Mouse (Mus musculus) heart, postnatal 14 days (tissue): ENCODE measurements at regions not wholly inside any gene's neighbourhood (a gene's known extent, or its start where the extent isn't known, plus 50 kb on each side); places are given as distances from the start of the nearest gene placed in this dataset.

Source experiments
- DNase-seq, 2 experiments: peaks; one replicate each; pipeline ENCODE4 v3.0.0; 2021 to 2022
- intact Hi-C: fragments of 180-260 bp; cut with DNase I; formaldehyde crosslinking; loops from one replicate; pipeline ENCODE4 v1.15.1; 2025

- DNase-seq: no peak
- intact Hi-C loops: no loop called here
Observed at GRCm38 (mm10) chr13:97570009-97570408, 190.4 kb downstream of the Gm10260 start.

GRCm38 (mm10) chr13:97567632-97568031 lies 192.8 kb downstream of the Gm10260 start:
- DNase-seq: no peak
- intact Hi-C loops: no loop called here

- DNase-seq: peak; percentile 65 to 70
- intact Hi-C loops: no loop called here
Observed at GRCm38 (mm10) chr13:97566071-97566470, 194.4 kb downstream of the Gm10260 start.

GRCm38 (mm10) chr13:97562241-97562640 lies 198.2 kb downstream of the Gm10260 start:
- no peak for DNase-seq
- intact Hi-C loops: no loop called here

- intact Hi-C loops: no loop called here
- DNase-seq: no peak
Observed at GRCm38 (mm10) chr13:97560789-97561188, 199.6 kb downstream of the Gm10260 start.

GRCm38 (mm10) chr13:97559611-97560385 lies 200.6 kb downstream of the Gm10260 start:
- DNase-seq: no peak
- intact Hi-C loops: no loop called here

GRCm38 (mm10) chr13:97558884-97559283 lies 201.5 kb downstream of the Gm10260 start:
- no peak for DNase-seq
- intact Hi-C loops: no loop called here

- intact Hi-C loops: no loop called here
- DNase-seq: no peak
Observed at GRCm38 (mm10) chr13:97555312-97555711, 205.1 kb downstream of the Gm10260 start.

- DNase-seq: no peak
- intact Hi-C loops: no loop called here
Observed at GRCm38 (mm10) chr13:97554601-97555000, 205.8 kb downstream of the Gm10260 start.

GRCm38 (mm10) chr13:97552236-97552635 lies 208.2 kb downstream of the Gm10260 start:
- DNase-seq: no peak
- intact Hi-C loops: no loop called here

- intact Hi-C loops: no loop called here
- no peak for DNase-seq
Observed at GRCm38 (mm10) chr13:97550880-97551279, 209.6 kb downstream of the Gm10260 start.

GRCm38 (mm10) chr13:97550172-97550571 lies 210.3 kb downstream of the Gm10260 start:
- intact Hi-C loops: no loop called here
- DNase-seq: no peak

- DNase-seq: no peak
- intact Hi-C loops: no loop called here
Observed at GRCm38 (mm10) chr13:97549384-97549783, 211.0 kb downstream of the Gm10260 start.

- intact Hi-C loops: no loop called here
- DNase-seq: peak; percentile 71 to 75
Observed at GRCm38 (mm10) chr13:97548527-97548977, 211.9 kb downstream of the Gm10260 start.

- intact Hi-C loops: no loop called here
- DNase-seq: no peak
Observed at GRCm38 (mm10) chr13:97546936-97547335, 213.5 kb downstream of the Gm10260 start.

GRCm38 (mm10) chr13:97545971-97546454 lies 214.4 kb downstream of the Gm10260 start:
- intact Hi-C loops: no loop called here
- no peak for DNase-seq

GRCm38 (mm10) chr13:97539686-97540085 lies 220.7 kb downstream of the Gm10260 start:
- no peak for DNase-seq
- intact Hi-C loops: no loop called here

GRCm38 (mm10) chr13:97538441-97538840 lies 222.0 kb downstream of the Gm10260 start:
- intact Hi-C loops: no loop called here
- DNase-seq: no peak

GRCm38 (mm10) chr13:97537686-97538085 lies 222.7 kb downstream of the Gm10260 start:
- intact Hi-C loops: no loop called here
- no peak for DNase-seq

GRCm38 (mm10) chr13:97537206-97537605 lies 223.2 kb downstream of the Gm10260 start:
- intact Hi-C loops: no loop called here

GRCm38 (mm10) chr13:97533896-97534666 lies 226.4 kb downstream of the Gm10260 start:
- intact Hi-C loops: no loop called here
- DNase-seq: no peak

More at GRCm38 (mm10) chr13:97537206-97537605, 223.2 kb downstream of the Gm10260 start:
- DNase-seq: no peak
